Mouse (Mus musculus): ENCODE results near the gene Spsb4. TPM values are rescaled to one million over a fixed set of nuclear protein-coding genes. Genes with fewer than 3 reads are reported as not detected.

Gene Spsb4
- polyA plus RNA-seq, 1 experiment from 2014 or later: 43.3 TPM

DNA sequence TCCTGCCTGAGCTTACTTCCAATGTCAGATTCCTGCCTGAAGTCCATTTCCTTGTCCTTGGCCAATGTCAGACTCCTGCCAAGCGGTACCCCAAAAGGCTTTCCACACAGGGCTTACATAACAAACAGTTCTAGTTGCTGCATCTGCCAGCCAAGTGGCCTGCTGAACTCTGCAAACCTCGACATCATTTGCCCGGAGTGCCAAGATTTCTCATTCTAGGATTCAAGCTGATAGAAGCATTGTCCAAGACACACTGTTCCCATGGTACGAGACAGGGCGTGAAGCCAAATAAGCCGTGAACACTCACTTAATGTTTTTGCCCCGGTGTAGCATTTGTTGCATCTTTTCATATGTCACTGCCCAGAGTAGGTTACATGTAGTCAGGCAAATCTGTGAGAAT, 18.0 kb upstream of the Spsb4 start:
- H3K4me3 ChIP-seq: no peak overlapping the region
- no peaks in the 10 kb centered on the region for H3K9me3 ChIP-seq
- no peaks in the 10 kb centered on the region for H3K36me3 ChIP-seq
- no peaks in the 10 kb centered on the region for H3K27me3 ChIP-seq
- no peaks in the 10 kb centered on the region for H3K4me1 ChIP-seq (replicated peaks)
- no peak overlapping the region for H3K9ac ChIP-seq
- 58% methylated on average over 7 of the region's 7 CpGs for WGBS
- no peak overlapping the region for H3K4me2 ChIP-seq
- ATAC-seq (ENCODE audit: low FRiP score, low read depth): no peak
- no peak overlapping the region for H3K27ac ChIP-seq (replicated peaks)

- WGBS: 76% methylated on average over 12 of the region's 12 CpGs
- no peaks in the 10 kb centered on the region for H3K9me3 ChIP-seq
These were observed 8.7 kb upstream of the Spsb4 start for GRCm38 (mm10) chr9:97027361-97027760.

DNA sequence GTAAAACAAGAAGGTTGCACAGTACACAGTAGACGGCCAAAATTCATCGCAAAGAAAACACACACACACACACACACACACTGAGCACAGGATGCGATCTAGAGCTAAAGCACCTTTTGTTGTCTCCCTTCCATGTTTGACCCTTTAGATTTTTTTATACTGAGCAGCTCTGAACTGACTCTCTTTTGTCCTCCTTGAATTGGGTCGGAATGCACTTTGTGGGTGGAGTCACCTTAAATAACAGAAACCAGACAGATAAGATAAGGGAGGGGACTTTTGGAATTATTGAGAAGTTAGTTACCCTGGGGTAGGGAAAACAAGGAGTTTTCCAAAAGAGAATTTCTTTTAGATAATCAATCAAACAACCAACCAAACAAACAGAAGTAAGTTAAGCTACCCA, 7.4 kb upstream of the Spsb4 start:
- Histone ChIP-seq H3K9me3 (no peaks in the 10 kb centered on the region), H3K4me1 (replicated peaks) (no peaks in the 10 kb centered on the region), H3K9ac (no peak overlapping the region), H3K27me3 (no peaks in the 10 kb centered on the region), H3K4me2 (no peak overlapping the region), H3K36me3 (no peaks in the 10 kb centered on the region), H3K27ac (replicated peaks) (no peak overlapping the region), H3K4me3 (no peak overlapping the region)
- WGBS: 86% methylated on average over 4 of the region's 4 CpGs
- ATAC-seq (ENCODE audit: low FRiP score, low read depth): no peak

More at GRCm38 (mm10) chr9:97027361-97027760, 8.7 kb upstream of the Spsb4 start:
- no peak for ATAC-seq (ENCODE audit: low FRiP score, low read depth)
- H3K4me2 ChIP-seq: no peak overlapping the region
- H3K27ac ChIP-seq (replicated peaks): no peak overlapping the region
- no peak overlapping the region for H3K9ac ChIP-seq
- H3K27me3 ChIP-seq: no peaks in the 10 kb centered on the region
- H3K4me3 ChIP-seq: no peak overlapping the region
- no peaks in the 10 kb centered on the region for H3K36me3 ChIP-seq
- H3K4me1 ChIP-seq (replicated peaks): no peaks in the 10 kb centered on the region

GRCm38 (mm10) chr9:97024451-97024850, 5.8 kb upstream of the Spsb4 start:
- WGBS: 87% methylated on average over 7 of the region's 7 CpGs
- no peak for ATAC-seq (ENCODE audit: low FRiP score, low read depth)
- no peak overlapping the region for H3K27ac ChIP-seq (replicated peaks)
- H3K36me3 ChIP-seq: no peaks in the 10 kb centered on the region
- H3K4me2 ChIP-seq: no peak overlapping the region
- no peaks in the 10 kb centered on the region for H3K27me3 ChIP-seq
- no peaks in the 10 kb centered on the region for H3K9me3 ChIP-seq
- H3K4me1 ChIP-seq (replicated peaks): peaks cover 7% of the 10 kb centered on the region
- no peak overlapping the region for H3K4me3 ChIP-seq
- H3K9ac ChIP-seq: no peak overlapping the region

GRCm38 (mm10) chr9:97022948-97023347, 4.3 kb upstream of the Spsb4 start:
- 93% methylated on average over 4 of the region's 4 CpGs for WGBS
- Histone ChIP-seq H3K36me3 (no peaks in the 10 kb centered on the region), H3K4me3 (no peak overlapping the region), H3K9me3 (no peaks in the 10 kb centered on the region), H3K4me1 (replicated peaks) (peaks cover 14% of the 10 kb centered on the region), H3K9ac (no peak overlapping the region), H3K27ac (replicated peaks) (no peak overlapping the region), H3K27me3 (no peaks in the 10 kb centered on the region), H3K4me2 (no peak overlapping the region)
- ATAC-seq (ENCODE audit: low FRiP score, low read depth): no peak

- no peaks in the 10 kb centered on the region for H3K36me3 ChIP-seq
- peaks cover 17% of the 10 kb centered on the region for H3K4me1 ChIP-seq (replicated peaks)
- no peaks in the 10 kb centered on the region for H3K27me3 ChIP-seq
- no peak overlapping the region for H3K27ac ChIP-seq (replicated peaks)
- H3K4me2 ChIP-seq: no peak overlapping the region
- H3K9me3 ChIP-seq: no peaks in the 10 kb centered on the region
- 84% methylated on average over 5 of the region's 5 CpGs for WGBS
- H3K9ac ChIP-seq: no peak overlapping the region
- no peak for ATAC-seq (ENCODE audit: low FRiP score, low read depth)
- no peak overlapping the region for H3K4me3 ChIP-seq
These were observed 3.7 kb upstream of the Spsb4 start for GRCm38 (mm10) chr9:97022371-97022770.

GRCm38 (mm10) chr9:97020152-97020551, 1.5 kb upstream of the Spsb4 start:
- 85% methylated on average over 8 of the region's 8 CpGs for WGBS
- H3K4me1 ChIP-seq (replicated peaks): peaks cover 39% of the 10 kb centered on the region
- H3K27me3 ChIP-seq: no peaks in the 10 kb centered on the region
- no peaks in the 10 kb centered on the region for H3K9me3 ChIP-seq
- no peak overlapping the region for H3K9ac ChIP-seq
- H3K27ac ChIP-seq (replicated peaks): peak overlapping the region; percentile 97; the same call in 1 of the 2 replicates
- H3K36me3 ChIP-seq: no peaks in the 10 kb centered on the region
- no peak for ATAC-seq (ENCODE audit: low FRiP score, low read depth)
- no peak overlapping the region for H3K4me2 ChIP-seq
- H3K4me3 ChIP-seq: no peak overlapping the region

DNA sequence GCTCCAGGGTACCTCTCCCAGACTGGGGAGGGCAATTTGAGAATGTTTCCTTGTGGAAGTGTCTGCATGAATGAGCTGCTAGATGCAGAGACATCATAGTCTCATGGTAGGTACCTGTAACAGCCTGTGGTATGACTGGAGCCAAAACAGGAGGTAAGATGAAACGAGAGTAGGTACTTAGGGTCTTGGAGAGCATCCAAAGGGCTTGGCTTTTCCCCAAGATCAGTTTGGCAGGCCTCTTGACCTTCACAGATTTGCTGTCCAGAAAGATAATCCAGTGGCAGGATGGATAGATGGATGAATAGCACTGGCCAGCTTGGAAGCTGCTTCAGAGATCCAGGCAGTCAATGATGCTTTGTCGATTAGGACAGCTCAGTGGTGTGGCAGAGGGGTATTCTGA, 1.0 kb upstream of the Spsb4 start:
- Histone ChIP-seq H3K4me3 (peak overlapping the region; percentile 81; the same call in 1 of the 2 replicates), H3K9me3 (no peaks in the 10 kb centered on the region), H3K4me1 (replicated peaks) (peaks cover 42% of the 10 kb centered on the region), H3K36me3 (no peaks in the 10 kb centered on the region), H3K9ac (no peak overlapping the region), H3K27me3 (no peaks in the 10 kb centered on the region), H3K4me2 (peak overlapping the region; percentile 90), H3K27ac (replicated peaks) (peak overlapping the region; percentile 97)
- no peak for ATAC-seq (ENCODE audit: low FRiP score, low read depth)
- 49% methylated on average over 2 of the region's 2 CpGs for WGBS

GRCm38 (mm10) chr9:97019231-97019630, 588 bp upstream of the Spsb4 start:
- peak; percentile 40 for ATAC-seq (ENCODE audit: low FRiP score, low read depth)
- Histone ChIP-seq H3K4me2 (peak overlapping the region; percentile 90), H3K4me3 (peak overlapping the region; percentile 81), H3K27ac (replicated peaks) (peak overlapping the region; percentile 97), H3K4me1 (replicated peaks) (peaks cover 42% of the 10 kb centered on the region), H3K36me3 (no peaks in the 10 kb centered on the region), H3K9me3 (no peaks in the 10 kb centered on the region), H3K27me3 (no peaks in the 10 kb centered on the region), H3K9ac (peak overlapping the region; percentile 90)
- under 1% methylated on average over 11 of the region's 11 CpGs for WGBS

- under 1% methylated on average over 62 of the region's 62 CpGs for WGBS
- H3K4me1 ChIP-seq (replicated peaks): peaks cover 54% of the 10 kb centered on the region
- peak; percentile 27 for ATAC-seq (ENCODE audit: low FRiP score, low read depth)
These were observed 617 bp downstream of the Spsb4 start for GRCm38 (mm10) chr9:97017811-97018641.

DNA sequence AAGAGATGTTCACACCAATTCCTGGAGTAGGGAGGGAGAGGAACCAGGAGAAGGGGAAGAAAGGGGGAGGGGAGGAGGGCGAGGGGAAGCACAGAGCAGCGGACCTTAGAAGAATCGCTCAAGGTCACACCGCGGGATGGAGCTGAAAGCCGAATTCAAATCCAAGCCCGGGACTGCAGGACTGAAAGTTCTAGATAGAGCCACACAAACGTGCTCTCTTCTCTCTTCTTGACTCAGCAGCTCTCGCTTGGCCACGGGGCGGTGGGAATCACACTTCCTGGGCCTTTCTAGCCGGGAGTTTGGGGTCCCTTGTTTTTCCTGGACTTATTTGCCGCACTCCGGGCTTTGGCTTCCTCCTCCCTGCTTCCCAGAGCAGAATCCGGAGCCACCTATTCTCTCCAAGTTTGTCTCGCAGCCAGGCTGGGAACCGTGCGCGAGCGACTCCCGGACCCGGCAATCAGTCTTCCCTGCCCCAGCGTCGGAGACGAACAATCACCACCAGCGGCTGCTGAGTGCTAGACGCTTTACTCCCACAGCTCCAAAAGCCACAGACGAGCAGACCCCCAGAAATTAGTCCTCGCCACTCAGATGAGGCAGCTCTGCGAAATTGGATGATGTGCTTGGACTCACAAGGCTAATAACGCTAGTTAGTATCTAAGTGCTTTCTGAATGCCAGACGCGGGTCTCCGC, 1.4 kb downstream of the Spsb4 start:
- Histone ChIP-seq H3K9ac (peak overlapping the region; percentile 90), H3K4me3 (peak overlapping the region; percentile 81), H3K4me2 (peak overlapping the region; percentile 90), H3K36me3 (no peaks in the 10 kb centered on the region), H3K27ac (replicated peaks) (peak overlapping the region; percentile 97), H3K4me1 (replicated peaks) (peaks cover 62% of the 10 kb centered on the region), H3K9me3 (no peaks in the 10 kb centered on the region), H3K27me3 (no peaks in the 10 kb centered on the region)
- WGBS: under 1% methylated on average over 34 of the region's 34 CpGs
- ATAC-seq (ENCODE audit: low FRiP score, low read depth): no peak

More at GRCm38 (mm10) chr9:97017811-97018641, 617 bp downstream of the Spsb4 start:
- H3K27ac ChIP-seq (replicated peaks): peak overlapping the region; percentile 97
- H3K4me2 ChIP-seq: peak overlapping the region; percentile 90
- H3K9ac ChIP-seq: peak overlapping the region; percentile 90
- H3K9me3 ChIP-seq: no peaks in the 10 kb centered on the region
- H3K4me3 ChIP-seq: peak overlapping the region; percentile 81
- H3K36me3 ChIP-seq: no peaks in the 10 kb centered on the region
- H3K27me3 ChIP-seq: no peaks in the 10 kb centered on the region

- Histone ChIP-seq H3K4me3 (0 out of 2 replicates have a peak overlapping the region, but pooled peaks have one; percentile 7), H3K9ac (no peak overlapping the region)
- WGBS: 9% methylated on average over 6 of the region's 6 CpGs
These were observed 2.9 kb downstream of the Spsb4 start for GRCm38 (mm10) chr9:97015751-97016150.

More at GRCm38 (mm10) chr9:97015751-97016150, 2.9 kb downstream of the Spsb4 start:
- Histone ChIP-seq H3K27ac (replicated peaks) (peak overlapping the region; percentile 97), H3K4me1 (replicated peaks) (peaks cover 76% of the 10 kb centered on the region), H3K36me3 (no peaks in the 10 kb centered on the region), H3K9me3 (no peaks in the 10 kb centered on the region), H3K27me3 (no peaks in the 10 kb centered on the region), H3K4me2 (peak overlapping the region; percentile 90)
- no peak for ATAC-seq (ENCODE audit: low FRiP score, low read depth)
